Mouse (Mus musculus) liver, postnatal 0 days (tissue): ENCODE measurements around the gene 4930432M17Rik.

Experiments used
- CTCF ChIP-seq: sonication (generic); IDR thresholded peaks from 2 replicates; pipeline ENCODE4 v1.5.1; 2016; ENCODE audit warnings: antibody characterized with exemption, low read depth
- EP300 ChIP-seq: IDR thresholded peaks from 2 replicates; pipeline ENCODE4 v1.6.1; 2016; ENCODE audit warnings: antibody characterized with exemption, low read depth, mild to moderate bottlenecking

DNA sequence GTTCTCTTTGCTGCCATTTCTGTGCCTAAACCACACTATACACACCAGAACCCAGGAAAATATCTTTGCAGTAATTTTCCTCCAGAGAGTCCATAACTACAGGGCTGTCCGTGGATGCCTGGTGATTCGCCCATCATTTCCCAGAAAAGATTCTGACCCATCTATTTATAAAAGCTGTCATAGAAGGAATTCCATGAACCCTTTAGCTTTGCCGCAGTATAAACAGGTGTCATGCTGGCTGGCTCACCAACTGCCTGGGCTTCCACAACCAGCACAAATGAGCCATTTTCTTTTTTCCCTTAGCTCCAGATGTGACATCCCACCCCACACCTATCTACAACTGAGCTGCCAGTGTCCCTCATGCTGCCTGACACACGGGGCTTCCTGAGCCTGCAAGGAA is 14.0 kb downstream of the 4930432M17Rik start:
- TF ChIP-seq CTCF (no peak), EP300 (no peak)
